In the genomic region with DNA sequence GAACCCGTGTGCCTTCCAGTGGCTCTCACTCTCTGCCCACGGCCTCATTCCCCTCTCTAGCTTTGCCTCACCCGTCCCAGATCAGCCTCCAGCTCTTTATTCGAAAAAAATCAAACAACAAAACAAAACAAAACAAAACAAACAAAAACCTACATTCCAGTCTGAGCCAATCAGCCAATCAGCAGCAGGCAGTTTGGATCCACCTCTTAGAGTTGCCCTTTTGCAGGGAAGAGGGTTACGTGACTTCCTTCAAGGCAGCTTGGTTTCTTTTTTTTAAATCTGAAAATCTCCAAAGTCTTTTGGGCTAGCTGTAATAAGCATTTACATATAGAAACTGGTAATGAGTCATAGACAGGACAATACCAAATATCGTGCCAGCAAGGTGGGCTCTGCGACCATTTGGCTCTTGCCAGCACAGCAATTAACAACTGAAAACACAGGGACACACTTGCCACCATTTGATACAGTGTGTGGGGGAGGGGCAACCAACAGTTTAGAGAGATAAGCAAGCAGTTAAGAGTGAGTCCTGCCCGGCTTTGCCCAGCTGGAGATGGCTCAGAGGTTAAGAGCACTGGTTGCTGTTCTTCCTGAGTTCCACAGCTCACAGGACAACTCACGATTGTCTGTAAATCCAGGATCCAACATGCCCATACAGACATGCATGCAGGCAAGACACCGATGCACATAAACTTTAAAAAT, we compare ENCODE assay signal across 28 mouse cellular contexts. TPM values are rescaled to one million over a fixed set of nuclear protein-coding genes. Genes with fewer than 3 reads are reported as not detected.
DNase-seq lines count a peak whose midpoint lies in the region; ATAC-seq and TF ChIP-seq lines count a peak whose summit lies in the region.
"Had no signal": no experiment of that assay in that cellular context is flagged by ENCODE, and none has a peak within 500 bp of the region (broad histone marks: within the 10 kb centered on the region; RNA-seq: fewer than 3 reads in every experiment).

No protein-coding gene starts in this region.

- no peak for TF ChIP-seq CTCF in kidney, postnatal 0 days (IDR thresholded peaks at IDR 0.05; ENCODE audit: low read depth)
- TF ChIP-seq CTCF in G1E (IDR thresholded peaks at IDR 0.05; ENCODE audit: low read depth, low read length) = no peak
- no peak for TF ChIP-seq CTCF in liver, embryonic 14.5 days (IDR thresholded peaks at IDR 0.05; ENCODE audit: low read depth)

- H3K4me2 ChIP-seq in kidney, postnatal 0 days (ENCODE audit: low read length) = no peak overlapping the region
- no peak overlapping the region; the same call in 1 of the 2 replicates for H3K4me2 ChIP-seq in liver, embryonic 14.5 days (ENCODE audit: low read depth)
- no peak overlapping the region for H3K4me2 ChIP-seq in midbrain, embryonic 11.5 days
- H3K4me2 ChIP-seq: embryonic facial prominence, embryonic 13.5 days; forebrain, embryonic 12.5 days; hindbrain, embryonic 14.5 days; liver, embryonic 15.5 days; midbrain, embryonic 13.5 days had no signal

- H3K4me1 ChIP-seq in kidney, postnatal 0 days (replicated peaks; ENCODE audit: insufficient read depth, low read length) = 0 out of 2 replicates have a peak, but pooled peaks cover 13% of the 10 kb centered on the region
- peaks cover 6% of the 10 kb centered on the region for H3K4me1 ChIP-seq in G1E (ENCODE audit: insufficient read depth, low read depth, low read length)
- peaks cover 0 to 7% of the 10 kb centered on the region in 2 experiments; a peak in 3 of 4 replicates for H3K4me1 ChIP-seq in liver, embryonic 14.5 days (replicated peaks; ENCODE audit: control insufficient read depth in 2 of 2, insufficient read depth in 2 of 2, low read length in 1 of 2)
- peaks cover 16% of the 10 kb centered on the region for H3K4me1 ChIP-seq in embryonic facial prominence, embryonic 10.5 days
- peaks cover 7% of the 10 kb centered on the region; the same call in 1 of the 2 replicates for H3K4me1 ChIP-seq in midbrain, embryonic 11.5 days (ENCODE audit: control insufficient read depth, insufficient read depth, low read length)

- H3K36me3 ChIP-seq in kidney, postnatal 0 days (ENCODE audit: insufficient read depth, low read length) = no peaks in the 10 kb centered on the region
- H3K36me3 ChIP-seq in G1E (replicated peaks) = no peaks in the 10 kb centered on the region
- no peaks in the 10 kb centered on the region for H3K36me3 ChIP-seq in liver, embryonic 14.5 days (replicated peaks; ENCODE audit: control insufficient read depth, insufficient read depth, low read depth)
- no peaks in the 10 kb centered on the region for H3K36me3 ChIP-seq in embryonic facial prominence, embryonic 10.5 days (replicated peaks)
- no peaks in the 10 kb centered on the region for H3K36me3 ChIP-seq in midbrain, embryonic 11.5 days (ENCODE audit: control insufficient read depth, insufficient read depth, low read length)
- H3K36me3 ChIP-seq: embryonic facial prominence, embryonic 13.5 days; forebrain, embryonic 12.5 days; heart, embryonic 10.5 days; liver, embryonic 15.5 days; midbrain, embryonic 13.5 days had no signal

- H3K27me3 ChIP-seq in kidney, postnatal 0 days (ENCODE audit: insufficient read depth, low read length) = no peaks in the 10 kb centered on the region
- H3K27me3 ChIP-seq in G1E (ENCODE audit: insufficient read depth, low read length) = peaks cover 9% of the 10 kb centered on the region; the same call in 1 of the 2 replicates
- peaks cover 32% of the 10 kb centered on the region for H3K27me3 ChIP-seq in liver, embryonic 14.5 days (ENCODE audit: control insufficient read depth, insufficient read depth, low read length)
- H3K27me3 ChIP-seq in embryonic facial prominence, embryonic 10.5 days (replicated peaks; ENCODE audit: low read depth, poor library complexity, severe bottlenecking) = peaks cover 40% of the 10 kb centered on the region
- H3K27me3 ChIP-seq in midbrain, embryonic 11.5 days (ENCODE audit: control insufficient read depth, insufficient read depth, low read length) = peaks cover 20% of the 10 kb centered on the region

- no peaks in the 10 kb centered on the region for H3K9me3 ChIP-seq in kidney, postnatal 0 days (replicated peaks; ENCODE audit: low read length)
- peaks cover 5% of the 10 kb centered on the region for H3K9me3 ChIP-seq in G1E (replicated peaks)
- H3K9me3 ChIP-seq in liver, embryonic 14.5 days (ENCODE audit: control insufficient read depth, low read length) = no peaks in the 10 kb centered on the region; the same call in 1 of the 2 replicates
- H3K9me3 ChIP-seq in embryonic facial prominence, embryonic 10.5 days = no peaks in the 10 kb centered on the region
- no peaks in the 10 kb centered on the region for H3K9me3 ChIP-seq in midbrain, embryonic 11.5 days (ENCODE audit: control insufficient read depth, low read length)
- H3K9me3 ChIP-seq: embryonic facial prominence, embryonic 13.5 days; forebrain, embryonic 12.5 days; liver, embryonic 15.5 days; midbrain, embryonic 13.5 days had no signal

- no peak for DNase-seq in kidney, postnatal 0 days (ENCODE audit: low spot score)
- DNase-seq in kidney, postnatal 10 days = no peak
- DNase-seq in G1E (ENCODE audit: low spot score) (peak; percentile 28), adipocyte (ENCODE audit: low spot score) (peak; percentile 60)
- DNase-seq in liver, embryonic 14.5 days (ENCODE audit: low read depth in 3 of 3, low spot score in 3 of 3) = peak; percentile 11 to 13 (median 12)
- DNase-seq in embryonic facial prominence, embryonic 10.5 days (ENCODE audit: low spot score) = no peak
- DNase-seq in Muller cell, postnatal 12 days (ENCODE audit: inconsistent ontology term) = no peak
- no peak for DNase-seq in midbrain, embryonic 11.5 days (ENCODE audit: low spot score, missing footprints)
- DNase-seq: adrenal gland, postnatal 25 days; cerebellum, adult 11 months; cerebellum, postnatal 10 days; gastrocnemius, adult 2 months; heart, postnatal 4 days; kidney, adult 8-10 months; lung, postnatal 10 days; right cerebral cortex, postnatal 25 days; spleen, adult 18-20 months had no signal

- no peak for ATAC-seq in kidney, postnatal 0 days (replicated peaks; ENCODE audit: low FRiP score, low read depth)
- no peak for ATAC-seq in G1E (ENCODE audit: extremely low read depth, insufficient number of reproducible peaks, low FRiP score, poor library complexity, severe bottlenecking)
- peak; percentile 51; the same call in 1 of the 2 replicates for ATAC-seq in liver, embryonic 14.5 days (ENCODE audit: insufficient read depth)
- no peak for ATAC-seq in midbrain, embryonic 11.5 days (ENCODE audit: low FRiP score)
- ATAC-seq: inflammation-experienced regulatory T-cells, adult 6 months; midbrain, embryonic 13.5 days had no signal

- WGBS in kidney, postnatal 0 days = 68% methylated on average over 10 of the region's 10 CpGs
- WGBS in liver, embryonic 14.5 days (ENCODE audit: insufficient replicate concordance) = 35% methylated on average over 10 of the region's 10 CpGs
- WGBS in embryonic facial prominence, embryonic 10.5 days = 70% methylated on average over 10 of the region's 10 CpGs
- WGBS in midbrain, embryonic 11.5 days = 78% methylated on average over 10 of the region's 10 CpGs

- H3K9ac ChIP-seq in kidney, postnatal 0 days (ENCODE audit: low read depth, low read length) = no peak overlapping the region
- H3K9ac ChIP-seq in liver, embryonic 14.5 days (replicated peaks) = no peak overlapping the region
- H3K9ac ChIP-seq in midbrain, embryonic 11.5 days (ENCODE audit: low read length) = no peak overlapping the region
- H3K9ac ChIP-seq: embryonic facial prominence, embryonic 13.5 days; forebrain, embryonic 12.5 days; hindbrain, embryonic 14.5 days; liver, embryonic 15.5 days; midbrain, embryonic 13.5 days had no signal

- TF ChIP-seq EP300 in liver, embryonic 14.5 days (IDR thresholded peaks at IDR 0.05; ENCODE audit: low read depth) = peak; percentile 18; the same call in 1 of the 2 replicates

- H3K27ac ChIP-seq in kidney, postnatal 0 days = 0 out of 2 replicates have a peak overlapping the region, but pooled peaks have one; percentile 31
- H3K27ac ChIP-seq in liver, embryonic 14.5 days = no peak overlapping the region
- no peak overlapping the region for H3K27ac ChIP-seq in embryonic facial prominence, embryonic 10.5 days (replicated peaks)
- no peak overlapping the region for H3K27ac ChIP-seq in midbrain, embryonic 11.5 days (ENCODE audit: low read depth, low read length)
- H3K27ac ChIP-seq: embryonic facial prominence, embryonic 13.5 days; forebrain, embryonic 12.5 days; gastrocnemius, adult 2 months; heart, embryonic 10.5 days; hindbrain, embryonic 14.5 days; liver, embryonic 15.5 days; midbrain, embryonic 13.5 days had no signal

- H3K4me3 ChIP-seq in kidney, postnatal 0 days (replicated peaks; ENCODE audit: low read depth, low read length) = no peak overlapping the region
- H3K4me3 ChIP-seq in G1E (ENCODE audit: low read depth, low read length) = no peak overlapping the region
- no peak overlapping the region for H3K4me3 ChIP-seq in liver, embryonic 14.5 days (ENCODE audit: insufficient read depth in 1 of 2, low read depth in 2 of 2, low read length in 2 of 2)
- no peak overlapping the region for H3K4me3 ChIP-seq in embryonic facial prominence, embryonic 10.5 days
- H3K4me3 ChIP-seq in midbrain, embryonic 11.5 days (ENCODE audit: low read depth, low read length) = no peak overlapping the region
- H3K4me3 ChIP-seq: embryonic facial prominence, embryonic 13.5 days; erythroblast, embryonic 14.5 days; forebrain, embryonic 12.5 days; gastrocnemius, adult 2 months; heart, embryonic 10.5 days; liver, embryonic 15.5 days; midbrain, embryonic 13.5 days had no signal

RNA-seq across cellular contexts. Expression of a gene that starts 2.9 kb away (rescaled TPM):
- 26.5 and 27.2 TPM in 2 replicates for polyA plus RNA-seq in kidney, postnatal 0 days (2015; fragmentation: Nextera tagmentation; extraction: Ambion mirVana)
- total RNA-seq in G1E (2014; fragmentation: Nextera tagmentation) (not detected in 2 replicates), G1E (2017) (0.06 and 0.11 TPM in 2 replicates)
- polyA plus RNA-seq in G1E (2012) = not detected in 2 replicates
- 0.05 and 0.07 TPM in 2 replicates for polyA plus RNA-seq in liver, embryonic 14.5 days (2012; rRNA removed)
- polyA plus RNA-seq in liver, embryonic 14.5 days (2014; fragmentation: Nextera tagmentation; extraction: Ambion mirVana) = 0.08 TPM in 1 of 2 replicates, not detected in the other
- polyA plus RNA-seq in embryonic facial prominence, embryonic 10.5 days (2016; fragmentation: Nextera tagmentation; extraction: Ambion mirVana) = 0.34 and 0.77 TPM in 2 replicates
- polyA plus RNA-seq in midbrain, embryonic 11.5 days (2014; fragmentation: Nextera tagmentation; extraction: Ambion mirVana) = 1.4 and 1.6 TPM in 2 replicates
- total RNA-seq: monocyte, adult 5-6 weeks; neutrophil, adult 5-6 weeks had no signal
- polyA plus RNA-seq: erythroblast, embryonic 14.5 days; heart, embryonic 10.5 days; inflammation-experienced regulatory T-cells, adult 6 months; limb, embryonic 11.5 days had no signal

Comparison
In these comparisons a context has a peak if more than half of its experiments do, and no peak if none do; other contexts are left out.
1. DNase-seq: peak in G1E (single experiment), adipocyte (single experiment) and liver, embryonic 14.5 days (3 of 3); none in kidney, postnatal 0 days (single experiment), kidney, postnatal 10 days (single experiment), embryonic facial prominence, embryonic 10.5 days (single experiment), Muller cell, postnatal 12 days (single experiment) and midbrain, embryonic 11.5 days (single experiment).
2. RNA of a gene that starts 2.9 kb away (polyA plus RNA-seq): 26.5 to 27.2 TPM in kidney, postnatal 0 days; 1.4 to 1.6 TPM in midbrain, embryonic 11.5 days, 0.34 to 0.77 TPM in embryonic facial prominence, embryonic 10.5 days, 0.05 to 0.08 TPM in liver, embryonic 14.5 days and not detected in G1E; every median in the first group is over 10 times any median in the second.